19 mouse cellular contexts compared by ENCODE assay signal in the genomic region with DNA sequence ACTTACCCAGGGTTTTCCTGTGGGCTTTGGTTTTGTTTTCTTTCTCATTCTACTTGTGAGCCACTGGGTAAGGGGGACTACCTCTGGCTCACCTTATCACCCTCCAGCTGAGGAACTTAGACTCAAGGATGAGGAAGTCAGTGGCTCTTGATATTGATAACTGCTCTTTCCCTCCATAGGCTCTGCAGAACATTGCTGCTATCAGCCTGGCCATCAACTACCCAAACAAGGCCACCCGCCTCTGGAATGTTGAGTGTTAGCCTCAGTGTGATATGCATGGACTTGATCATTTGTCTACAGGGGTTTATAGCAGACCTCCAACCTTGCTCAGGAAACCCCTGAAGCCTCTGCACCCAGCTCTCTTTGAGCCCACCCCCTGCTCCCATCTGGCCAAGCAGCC. TPM values are rescaled to one million over a fixed set of nuclear protein-coding genes. Genes with fewer than 3 reads are reported as not detected.
DNase-seq lines count a peak whose midpoint lies in the region; ATAC-seq and TF ChIP-seq lines count a peak whose summit lies in the region.
"Had no signal": no experiment of that assay in that cellular context is flagged by ENCODE, and none has a peak within 500 bp of the region (broad histone marks: within the 10 kb centered on the region; RNA-seq: fewer than 3 reads in every experiment).

No protein-coding gene starts in this region.

- no peaks in the 10 kb centered on the region for H3K27me3 ChIP-seq in liver, embryonic 11.5 days (replicated peaks; ENCODE audit: control insufficient read depth, insufficient read depth, low read length)
- no peaks in the 10 kb centered on the region for H3K27me3 ChIP-seq in spleen, adult 2 months (ENCODE audit: control insufficient read depth, insufficient read depth, low read length)
- no peaks in the 10 kb centered on the region for H3K27me3 ChIP-seq in intestine, embryonic 15.5 days (replicated peaks)
- H3K27me3 ChIP-seq: hindbrain, embryonic 12.5 days had no signal

- H3K27ac ChIP-seq in liver, embryonic 11.5 days (ENCODE audit: low read depth, low read length): no peak overlapping the region; the same call in 1 of the 2 replicates
- H3K27ac ChIP-seq in spleen, adult 2 months (ENCODE audit: insufficient read depth, low read length): 0 out of 2 replicates have a peak overlapping the region, but pooled peaks have one; percentile 5
- peak overlapping the region; percentile 36; the same call in 1 of the 2 replicates for H3K27ac ChIP-seq in intestine, embryonic 15.5 days
- H3K27ac ChIP-seq: forebrain, embryonic 10.5 days; hindbrain, embryonic 12.5 days had no signal

- no peak overlapping the region for H3K4me3 ChIP-seq in liver, embryonic 11.5 days (ENCODE audit: low read depth, low read length)
- H3K4me3 ChIP-seq in spleen, adult 2 months (ENCODE audit: extremely low read depth, insufficient read depth, insufficient read length): no peak overlapping the region
- no peak overlapping the region for H3K4me3 ChIP-seq in intestine, embryonic 15.5 days (replicated peaks)
- H3K4me3 ChIP-seq: forebrain, embryonic 10.5 days; hindbrain, embryonic 12.5 days; layer of hippocampus, adult 2 months had no signal

- peaks cover 8% of the 10 kb centered on the region; the same call in 1 of the 2 replicates for H3K36me3 ChIP-seq in liver, embryonic 11.5 days (ENCODE audit: control insufficient read depth, insufficient read depth, low read length)
- H3K36me3 ChIP-seq in spleen, adult 2 months (ENCODE audit: control insufficient read depth, insufficient read depth, low read length): peaks cover 5% of the 10 kb centered on the region
- peaks cover 16% of the 10 kb centered on the region for H3K36me3 ChIP-seq in intestine, embryonic 15.5 days

- no peak overlapping the region for H3K9ac ChIP-seq in liver, embryonic 11.5 days (ENCODE audit: low read depth, low read length)
- H3K9ac ChIP-seq in intestine, embryonic 15.5 days: no peak overlapping the region
- H3K9ac ChIP-seq: hindbrain, embryonic 12.5 days had no signal

- no peak for DNase-seq in liver, embryonic 11.5 days (ENCODE audit: low spot score)
- DNase-seq in liver: no peak
- no peak for DNase-seq in spleen, adult 2 months (ENCODE audit: low read depth in 1 of 2, low spot score in 2 of 2)
- DNase-seq in spleen, postnatal 36 days (ENCODE audit: low spot score in 2 of 2): no peak
- peak; percentile 30 for DNase-seq in yolk sac, embryonic 10.5 days (ENCODE audit: low spot score)
- DNase-seq in cerebellum, adult 9-11 months: no peak
- DNase-seq: adrenal gland, postnatal 14 days; cerebellum, adult 8-10 months; gastrocnemius, postnatal 25 days; heart, adult 18-20 months; kidney, adult 8-10 months; kidney, postnatal 25 days; right cerebral cortex, postnatal 4 days; thymus, postnatal 25 days had no signal

- no peak for TF ChIP-seq POLR2A in spleen, adult 2 months (IDR thresholded peaks at IDR 0.05; ENCODE audit: low read depth, low read length)

- 29% methylated on average over 1 of the region's 1 CpGs for WGBS in liver, embryonic 11.5 days
- WGBS in spleen, adult 2 months: 81% methylated on average over 1 of the region's 1 CpGs
- WGBS in intestine, embryonic 15.5 days: 48% methylated on average over 1 of the region's 1 CpGs

- H3K4me2 ChIP-seq in liver, embryonic 11.5 days: no peak overlapping the region
- H3K4me2 ChIP-seq in intestine, embryonic 15.5 days (replicated peaks): no peak overlapping the region
- H3K4me2 ChIP-seq: hindbrain, embryonic 12.5 days; midbrain, embryonic 11.5 days had no signal

- H3K4me1 ChIP-seq in liver, embryonic 11.5 days (replicated peaks; ENCODE audit: control insufficient read depth, insufficient read depth, low read length): peaks cover 25% of the 10 kb centered on the region
- peaks cover 12% of the 10 kb centered on the region for H3K4me1 ChIP-seq in spleen, adult 2 months (ENCODE audit: control insufficient read depth, insufficient read depth, insufficient read length)
- H3K4me1 ChIP-seq in intestine, embryonic 15.5 days (replicated peaks): peaks cover 33% of the 10 kb centered on the region
- H3K4me1 ChIP-seq: forebrain, embryonic 10.5 days had no signal

- TF ChIP-seq CTCF in spleen, adult 2 months (IDR thresholded peaks at IDR 0.05; ENCODE audit: extremely low read depth, insufficient read depth, insufficient read length, insufficient replicate concordance): no peak

- H3K9me3 ChIP-seq in liver, embryonic 11.5 days (ENCODE audit: control insufficient read depth, low read length): no peaks in the 10 kb centered on the region
- no peaks in the 10 kb centered on the region for H3K9me3 ChIP-seq in intestine, embryonic 15.5 days
- H3K9me3 ChIP-seq: forebrain, embryonic 10.5 days; hindbrain, embryonic 12.5 days had no signal

- ATAC-seq in liver, embryonic 11.5 days (replicated peaks; ENCODE audit: low FRiP score): peak; percentile 23; the same call in 1 of the 2 replicates
- peak; percentile 23; the same call in 1 of the 2 replicates for ATAC-seq in intestine, embryonic 15.5 days

RNA-seq across cellular contexts. Expression of a gene that starts 36.5 kb away (rescaled TPM):
- polyA plus RNA-seq in liver, embryonic 11.5 days (2014; fragmentation: Nextera tagmentation; extraction: Ambion mirVana): 23.5 and 25.9 TPM in 2 replicates
- polyA plus RNA-seq in spleen, adult 2 months (2012; rRNA removed): 293 and 323 TPM in 2 replicates
- 23.5 and 25.5 TPM in 2 replicates for polyA plus RNA-seq in intestine, embryonic 15.5 days (2015; fragmentation: Nextera tagmentation; extraction: Ambion mirVana)

Comparison
In these comparisons a context has a peak if more than half of its experiments do, and no peak if none do; other contexts are left out.
1. RNA of a gene that starts 36.5 kb away (polyA plus RNA-seq): 293 to 323 TPM in spleen, adult 2 months; 23.5 to 25.9 TPM in liver, embryonic 11.5 days and 23.5 to 25.5 TPM in intestine, embryonic 15.5 days; every median in the first group is over 10 times any median in the second.